Mouse (Mus musculus): ENCODE data around the gene Pak4. TPM values are rescaled to one million over a fixed set of nuclear protein-coding genes. Genes with fewer than 3 reads are reported as not detected.
"Not testable (repeated sequence)": the region's sequence is repeated elsewhere in the genome, so short reads cannot be mapped to it uniquely, and the experiment has no call there.

Gene Pak4
- polyA plus RNA-seq, 1 experiment, result 13.6 TPM

GRCm38 (mm10) chr7:28553076-28553475 is 44.9 kb downstream of the Pak4 start:
- H3K4me1 ChIP-seq (ENCODE audit: control insufficient read depth, insufficient read depth, low read length), result peaks cover 1% of the 10 kb centered on the region; the same call in 1 of the 2 replicates
- H3K27ac ChIP-seq (ENCODE audit: control insufficient read depth, insufficient read depth, low read depth, low read length, poor library complexity), result no peak overlapping the region
- 85% methylated on average over 6 of the region's 6 CpGs for WGBS
- no peak for TF ChIP-seq CTCF (IDR thresholded peaks at IDR 0.05; ENCODE audit: control insufficient read depth, insufficient read depth, low read length)
- no peak for TF ChIP-seq POLR2A (IDR thresholded peaks at IDR 0.05; ENCODE audit: borderline replicate concordance, control insufficient read depth, low read depth, low read length)
- no peak overlapping the region for H3K4me3 ChIP-seq (replicated peaks; ENCODE audit: control insufficient read depth, low read depth, low read length)

- H3K4me3 ChIP-seq (replicated peaks; ENCODE audit: control insufficient read depth, low read depth, low read length), result no peak overlapping the region
- TF ChIP-seq CTCF (IDR thresholded peaks at IDR 0.05; ENCODE audit: control insufficient read depth, insufficient read depth, low read length) (no peak), POLR2A (IDR thresholded peaks at IDR 0.05; ENCODE audit: borderline replicate concordance, control insufficient read depth, low read depth, low read length) (no peak)
- peaks cover 2% of the 10 kb centered on the region for H3K4me1 ChIP-seq (ENCODE audit: control insufficient read depth, insufficient read depth, low read length)
- WGBS, result 6% methylated on average over 7 of the region's 7 CpGs
- H3K27ac ChIP-seq (ENCODE audit: control insufficient read depth, insufficient read depth, low read depth, low read length, poor library complexity), result no peak overlapping the region
Measured at GRCm38 (mm10) chr7:28547628-28548027, 50.4 kb downstream of the Pak4 start.

GRCm38 (mm10) chr7:28547154-28547553 is 50.8 kb downstream of the Pak4 start, which contains the start of gene Nccrp1:
Nccrp1 (minus strand) TSS chr7:28547254.
- Histone ChIP-seq H3K4me1 (ENCODE audit: control insufficient read depth, insufficient read depth, low read length) (peaks cover 2% of the 10 kb centered on the region), H3K27ac (ENCODE audit: control insufficient read depth, insufficient read depth, low read depth, low read length, poor library complexity) (no peak within 1 kb of the TSS; the same call in none of the 2 replicates), H3K4me3 (replicated peaks; ENCODE audit: control insufficient read depth, low read depth, low read length) (no peak within 1 kb of the TSS)
- TF ChIP-seq CTCF (IDR thresholded peaks at IDR 0.05; ENCODE audit: control insufficient read depth, insufficient read depth, low read length) (no peak), POLR2A (IDR thresholded peaks at IDR 0.05; ENCODE audit: borderline replicate concordance, control insufficient read depth, low read depth, low read length) (no peak)
- WGBS, result 2% methylated on average over 5 of the region's 5 CpGs

GRCm38 (mm10) chr7:28546649-28547048 is 51.3 kb downstream of the Pak4 start:
- no peak overlapping the region for H3K4me3 ChIP-seq (replicated peaks; ENCODE audit: control insufficient read depth, low read depth, low read length)
- peaks cover 2% of the 10 kb centered on the region for H3K4me1 ChIP-seq (ENCODE audit: control insufficient read depth, insufficient read depth, low read length)
- 2% methylated on average over 22 of the region's 22 CpGs for WGBS
- TF ChIP-seq CTCF (IDR thresholded peaks at IDR 0.05; ENCODE audit: control insufficient read depth, insufficient read depth, low read length), result no peak
- no peak for TF ChIP-seq POLR2A (IDR thresholded peaks at IDR 0.05; ENCODE audit: borderline replicate concordance, control insufficient read depth, low read depth, low read length)
- no peak overlapping the region; the same call in 1 of the 2 replicates for H3K27ac ChIP-seq (ENCODE audit: control insufficient read depth, insufficient read depth, low read depth, low read length, poor library complexity)

- 46% methylated on average over 7 of the region's 7 CpGs for WGBS
- peaks cover 2% of the 10 kb centered on the region for H3K4me1 ChIP-seq (ENCODE audit: control insufficient read depth, insufficient read depth, low read length)
- no peak for TF ChIP-seq CTCF (IDR thresholded peaks at IDR 0.05; ENCODE audit: control insufficient read depth, insufficient read depth, low read length)
- TF ChIP-seq POLR2A (IDR thresholded peaks at IDR 0.05; ENCODE audit: borderline replicate concordance, control insufficient read depth, low read depth, low read length), result no peak
- H3K27ac ChIP-seq (ENCODE audit: control insufficient read depth, insufficient read depth, low read depth, low read length, poor library complexity), result no peak overlapping the region
- H3K4me3 ChIP-seq (replicated peaks; ENCODE audit: control insufficient read depth, low read depth, low read length), result no peak overlapping the region
Measured at GRCm38 (mm10) chr7:28545891-28546210, 52.1 kb downstream of the Pak4 start.

GRCm38 (mm10) chr7:28545048-28545890 is 52.7 kb downstream of the Pak4 start:
- H3K27ac ChIP-seq (ENCODE audit: control insufficient read depth, insufficient read depth, low read depth, low read length, poor library complexity), result no peak overlapping the region
- TF ChIP-seq POLR2A (IDR thresholded peaks at IDR 0.05; ENCODE audit: borderline replicate concordance, control insufficient read depth, low read depth, low read length) (no peak), CTCF (IDR thresholded peaks at IDR 0.05; ENCODE audit: control insufficient read depth, insufficient read depth, low read length) (no peak)
- H3K4me1 ChIP-seq (ENCODE audit: control insufficient read depth, insufficient read depth, low read length), result peaks cover 2% of the 10 kb centered on the region
- WGBS, result 42% methylated on average over 14 of the region's 14 CpGs
- no peak overlapping the region for H3K4me3 ChIP-seq (replicated peaks; ENCODE audit: control insufficient read depth, low read depth, low read length)

- Histone ChIP-seq H3K27ac (ENCODE audit: control insufficient read depth, insufficient read depth, low read depth, low read length, poor library complexity) (no peak overlapping the region), H3K4me3 (replicated peaks; ENCODE audit: control insufficient read depth, low read depth, low read length) (no peak overlapping the region), H3K4me1 (ENCODE audit: control insufficient read depth, insufficient read depth, low read length) (peaks cover 2% of the 10 kb centered on the region)
- TF ChIP-seq CTCF (IDR thresholded peaks at IDR 0.05; ENCODE audit: control insufficient read depth, insufficient read depth, low read length) (no peak), POLR2A (IDR thresholded peaks at IDR 0.05; ENCODE audit: borderline replicate concordance, control insufficient read depth, low read depth, low read length) (no peak)
- 33% methylated on average over 26 of the region's 27 CpGs for WGBS
Measured at GRCm38 (mm10) chr7:28544051-28544601, 53.9 kb downstream of the Pak4 start.

- Histone ChIP-seq H3K4me1 (ENCODE audit: control insufficient read depth, insufficient read depth, low read length) (no peaks in the 10 kb centered on the region; the same call in 1 of the 2 replicates), H3K4me3 (replicated peaks; ENCODE audit: control insufficient read depth, low read depth, low read length) (no peak within 1 kb of the TSS), H3K27ac (ENCODE audit: control insufficient read depth, insufficient read depth, low read depth, low read length, poor library complexity) (no peak within 1 kb of the TSS)
- no peak for TF ChIP-seq POLR2A (IDR thresholded peaks at IDR 0.05; ENCODE audit: borderline replicate concordance, control insufficient read depth, low read depth, low read length)
- TF ChIP-seq CTCF (IDR thresholded peaks at IDR 0.05; ENCODE audit: control insufficient read depth, insufficient read depth, low read length), result no peak
- 72% methylated on average over 4 of the region's 4 CpGs for WGBS
Measured at GRCm38 (mm10) chr7:28540526-28540925, 57.5 kb downstream of the Pak4 start, which contains the start of gene Sycn. Sycn (plus strand) TSS chr7:28540885.

GRCm38 (mm10) chr7:28538886-28539285 is 59.1 kb downstream of the Pak4 start:
- not testable (repeated sequence) for H3K4me3 ChIP-seq (replicated peaks; ENCODE audit: control insufficient read depth, low read depth, low read length); H3K4me1 ChIP-seq (ENCODE audit: control insufficient read depth, insufficient read depth, low read length); H3K27ac ChIP-seq (ENCODE audit: control insufficient read depth, insufficient read depth, low read depth, low read length, poor library complexity)
- WGBS, result 72% methylated on average over 6 of the region's 6 CpGs

Measured in bone marrow, adult 2 months (tissue).